Mouse (Mus musculus) urinary bladder, postnatal 14 days (tissue): ENCODE measurements around the gene Gng3.
A peak's percentile ranks its signal among the peaks of the same experiment; 100 is the strongest.
"Not testable (repeated sequence)": the region's sequence is repeated elsewhere in the genome, so short reads cannot be mapped to it uniquely, and the experiment has no call there.

Experiments
- DNase-seq: peaks from one replicate; pipeline ENCODE4 v3.0.0; 2021; ENCODE audit warnings: low spot score

Gng3 gene

GRCm38 (mm10) chr19:8839103-8839907 is at the start of gene Gng3:
Gng3 (minus strand) TSS chr19:8839194.
- no peak for DNase-seq

DNA sequence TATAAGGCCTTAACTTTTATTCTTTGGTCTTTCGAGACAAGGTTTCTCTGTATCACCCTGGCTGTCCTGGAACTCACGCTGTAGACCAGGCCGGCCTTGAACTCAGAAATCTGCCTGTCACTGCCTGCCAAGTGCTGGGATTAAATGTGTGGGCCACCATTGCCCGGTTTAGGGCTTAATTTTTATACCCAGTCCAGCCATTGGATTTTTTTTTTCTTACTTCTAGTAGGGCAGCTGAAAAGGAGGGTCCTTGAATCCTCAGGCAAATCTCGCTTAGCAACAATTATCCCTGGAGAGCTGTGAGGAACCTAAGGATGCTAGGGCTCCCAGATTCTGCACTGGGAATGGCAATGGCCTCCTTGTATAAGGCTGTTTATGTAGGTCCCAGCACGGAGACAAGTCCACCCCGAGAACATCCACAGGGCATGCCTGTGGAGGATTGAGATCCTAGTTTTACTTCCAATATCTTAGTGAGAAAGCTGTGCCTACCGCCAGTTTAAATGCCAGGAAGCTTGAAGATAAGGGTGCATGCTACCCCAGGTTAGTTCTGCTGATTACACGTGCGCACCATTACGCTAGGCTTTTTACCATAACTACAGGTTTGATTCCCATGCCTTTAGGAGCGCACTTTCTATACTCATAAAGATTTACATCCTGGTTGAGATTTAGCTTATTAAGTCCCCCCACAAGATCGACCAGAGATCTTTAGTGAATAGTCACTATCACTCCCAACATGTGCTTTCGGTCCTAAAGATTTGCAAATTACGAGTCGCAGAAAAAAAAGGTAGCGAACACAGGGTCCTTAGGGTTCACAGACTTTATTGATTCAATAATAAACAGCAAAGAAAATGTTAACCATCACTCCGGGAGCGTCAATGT is 48.8 kb upstream of the Gng3 start:
- no peak for DNase-seq

DNA sequence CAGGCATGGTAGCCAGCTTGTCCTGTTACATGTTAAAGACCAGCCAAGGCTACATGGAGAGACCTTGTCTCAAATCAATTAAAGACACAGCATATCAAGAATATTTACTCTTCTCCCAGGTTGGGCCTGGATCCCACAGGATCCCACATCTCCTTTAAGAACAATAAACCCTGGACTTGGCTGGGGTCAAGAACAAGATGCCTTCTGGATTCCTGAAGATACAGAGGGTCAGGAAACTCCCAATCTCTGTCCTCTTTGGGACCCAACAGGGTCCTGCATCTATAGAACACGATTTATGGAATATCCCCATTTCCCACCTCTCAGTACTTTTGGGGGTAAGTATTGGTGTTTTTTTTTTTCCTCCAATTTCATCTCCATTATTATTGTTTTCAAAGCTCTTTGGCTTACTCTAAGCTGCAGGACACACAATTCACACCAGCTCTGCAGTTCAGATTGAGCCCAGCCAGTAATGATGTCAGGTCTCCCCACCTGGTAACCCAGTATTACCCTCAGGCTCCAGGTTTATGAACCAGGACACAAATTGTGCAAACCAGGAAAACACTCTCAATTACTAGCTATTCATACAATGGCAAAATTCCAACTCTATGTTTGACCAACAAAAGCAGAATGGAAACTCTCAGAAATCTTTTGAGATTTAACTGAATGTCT is 48.1 kb upstream of the Gng3 start:
- no peak for DNase-seq

DNA sequence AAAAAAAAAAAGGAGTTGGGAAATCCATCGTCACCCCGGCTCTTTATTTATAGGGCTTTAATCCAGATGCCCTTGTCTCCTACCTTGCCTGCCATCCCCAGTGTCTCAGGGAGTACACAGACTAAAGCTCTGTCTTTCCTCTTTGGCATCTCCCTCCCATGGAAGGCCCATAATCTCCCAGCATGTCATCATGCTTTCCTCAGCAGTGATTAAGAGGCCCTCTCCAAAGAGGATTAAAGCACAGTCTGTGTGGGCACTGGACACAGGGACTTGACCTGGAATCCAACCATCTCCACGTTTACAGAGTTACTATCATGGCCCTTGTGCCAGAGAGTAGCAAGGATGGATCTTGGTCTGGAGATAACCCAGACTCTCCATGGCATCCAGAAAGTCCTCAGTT is 44.6 kb upstream of the Gng3 start, which contains the start of the genes Lbhd1 and Gm49403:
Gene Lbhd1 (plus strand): TSS at position 117 of the 400 bp plus-strand sequence.
Gene Gm49403 (plus strand): TSS at position 315 of the 400 bp plus-strand sequence.
- DNase-seq, result no peak

DNA sequence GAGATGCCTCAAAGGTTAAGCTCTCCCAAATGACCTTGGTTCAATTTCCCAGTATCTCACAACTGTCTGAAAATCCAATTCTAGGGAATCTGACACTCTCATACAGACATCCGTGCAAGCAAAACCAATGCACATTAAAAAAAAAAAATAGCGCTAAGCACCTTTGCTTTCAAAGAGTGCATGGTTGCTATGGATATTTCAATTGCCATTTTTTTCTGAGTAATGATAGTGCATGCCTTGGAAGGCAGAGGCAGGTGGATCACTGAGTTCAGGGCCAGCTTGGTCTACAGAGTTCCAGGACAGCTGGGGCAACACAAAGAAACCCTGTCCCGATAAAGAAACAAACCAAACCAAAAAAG is 42.0 kb upstream of the Gng3 start:
- no peak for DNase-seq

GRCm38 (mm10) chr19:8880311-8881033 is 41.5 kb upstream of the Gng3 start, which contains the start of gene Uqcc3:
Uqcc3 (minus strand) TSS chr19:8880923.
- peak; percentile 90 for DNase-seq

DNA sequence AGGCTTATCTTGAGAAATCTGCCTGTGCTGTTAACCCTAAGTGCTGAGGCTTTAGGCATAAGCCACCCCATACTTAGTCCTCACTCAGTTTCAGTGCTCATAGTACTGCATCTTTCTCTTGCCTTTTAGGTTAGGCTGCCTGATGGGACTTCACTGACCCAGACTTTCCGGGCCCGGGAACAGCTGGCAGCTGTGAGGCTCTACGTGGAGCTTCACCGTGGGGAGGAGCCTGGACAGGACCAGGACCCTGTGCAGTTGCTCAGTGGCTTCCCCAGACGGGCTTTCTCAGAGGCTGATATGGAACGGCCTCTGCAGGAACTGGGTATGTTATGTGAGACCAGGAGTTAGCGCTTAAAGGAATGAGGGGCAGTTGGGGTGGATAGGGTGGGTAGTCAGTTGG is 36.0 kb upstream of the Gng3 start:
- DNase-seq, result no peak

GRCm38 (mm10) chr19:8872266-8872840 is 33.4 kb upstream of the Gng3 start:
- no peak for DNase-seq

- peak; percentile 97 for DNase-seq
Measured at GRCm38 (mm10) chr19:8871267-8872186, 32.5 kb upstream of the Gng3 start, which contains the start of gene Ubxn1. Ubxn1 (plus strand) TSS chr19:8871496.

DNA sequence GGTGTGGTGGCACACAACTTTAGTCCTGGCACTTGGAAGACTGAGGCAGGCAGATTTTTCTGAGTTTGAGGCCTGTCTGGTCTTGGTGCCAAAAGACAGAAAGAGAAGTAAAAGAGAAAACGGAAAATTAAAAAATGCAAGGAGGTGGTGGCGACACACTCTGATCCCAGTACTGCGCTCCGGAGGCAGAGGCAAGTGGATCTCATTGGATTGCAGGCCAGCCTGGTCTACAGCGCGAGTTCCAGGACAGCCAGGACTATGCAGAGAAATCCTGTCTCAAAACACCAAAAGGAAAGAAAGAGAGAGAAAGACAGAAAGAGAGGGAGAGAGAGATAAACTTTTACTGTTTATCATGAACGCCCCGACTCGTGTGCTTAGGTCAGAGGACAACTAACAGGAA is 31.8 kb upstream of the Gng3 start:
- DNase-seq, result no peak

GRCm38 (mm10) chr19:8870381-8870780 is 31.4 kb upstream of the Gng3 start:
- not testable (repeated sequence) for DNase-seq

- no peak for DNase-seq
Measured at GRCm38 (mm10) chr19:8864265-8864664, 25.3 kb upstream of the Gng3 start.

- no peak for DNase-seq
Measured at GRCm38 (mm10) chr19:8859018-8859417, 20.0 kb upstream of the Gng3 start.

DNA sequence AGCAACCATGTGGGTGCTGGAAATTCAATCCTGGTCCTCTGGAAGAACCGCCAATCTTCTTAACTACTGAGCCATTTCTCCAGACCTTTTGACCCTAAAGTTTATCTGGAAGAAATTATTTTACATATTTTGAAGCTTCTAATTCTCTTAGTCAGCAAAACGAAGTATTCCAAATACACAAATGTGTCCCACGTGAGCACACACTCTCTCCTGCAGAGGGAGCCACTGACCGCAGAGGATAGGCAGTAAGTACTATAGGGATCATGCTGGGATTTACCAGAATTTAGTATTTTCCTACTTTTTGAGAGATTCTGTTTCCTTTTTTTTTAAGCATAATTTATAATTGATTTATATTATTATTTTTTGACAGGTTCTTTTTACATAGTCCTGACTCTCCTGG is 18.7 kb upstream of the Gng3 start:
- peak; percentile 67 for DNase-seq

DNA sequence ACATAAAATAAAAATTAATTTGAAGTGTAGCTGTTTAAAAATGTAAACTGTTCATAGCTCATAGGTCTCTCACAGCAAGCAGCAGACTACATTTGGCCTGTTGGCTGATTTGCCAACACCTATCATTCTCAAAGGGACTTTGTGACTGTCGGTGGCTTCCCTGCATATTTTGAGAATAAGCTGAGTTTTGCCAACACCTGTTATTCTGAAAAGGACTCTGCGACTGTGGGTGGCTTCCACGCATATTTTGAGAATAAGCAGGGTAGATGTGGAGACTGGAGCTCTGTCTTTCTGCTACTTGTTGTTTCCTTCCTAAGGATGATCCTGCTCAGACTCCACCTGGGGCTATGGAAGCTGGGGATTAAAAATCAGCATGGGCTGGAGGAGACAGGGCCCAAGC is 14.1 kb upstream of the Gng3 start:
- no peak for DNase-seq

GRCm38 (mm10) chr19:8852236-8852928 is 13.4 kb upstream of the Gng3 start:
- DNase-seq, result no peak

DNA sequence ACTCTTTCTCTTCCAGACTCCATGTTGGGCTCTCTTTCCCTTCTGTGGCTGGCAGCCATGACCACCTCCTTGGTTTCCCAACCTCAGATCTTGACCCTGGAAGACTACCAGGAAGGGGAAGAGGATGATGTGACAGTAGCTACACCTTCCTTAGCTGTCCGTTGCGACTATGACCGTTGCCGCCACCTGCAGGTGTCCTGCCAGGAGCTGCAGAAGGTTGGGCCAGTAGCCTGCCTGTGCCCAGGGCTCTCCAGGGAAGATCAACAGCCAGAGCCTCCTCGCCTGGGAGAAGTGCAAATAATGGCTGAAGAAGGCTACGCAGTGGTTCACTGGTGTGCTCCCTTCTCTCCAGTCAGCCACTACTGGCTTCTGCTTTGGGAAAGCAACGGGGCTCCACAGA is 12.6 kb upstream of the Gng3 start:
- DNase-seq, result no peak

GRCm38 (mm10) chr19:8850402-8850901 is 11.5 kb upstream of the Gng3 start, which contains the start of gene Lrrn4cl:
Lrrn4cl (plus strand) TSS chr19:8850768.
- peak; percentile 53 for DNase-seq

DNA sequence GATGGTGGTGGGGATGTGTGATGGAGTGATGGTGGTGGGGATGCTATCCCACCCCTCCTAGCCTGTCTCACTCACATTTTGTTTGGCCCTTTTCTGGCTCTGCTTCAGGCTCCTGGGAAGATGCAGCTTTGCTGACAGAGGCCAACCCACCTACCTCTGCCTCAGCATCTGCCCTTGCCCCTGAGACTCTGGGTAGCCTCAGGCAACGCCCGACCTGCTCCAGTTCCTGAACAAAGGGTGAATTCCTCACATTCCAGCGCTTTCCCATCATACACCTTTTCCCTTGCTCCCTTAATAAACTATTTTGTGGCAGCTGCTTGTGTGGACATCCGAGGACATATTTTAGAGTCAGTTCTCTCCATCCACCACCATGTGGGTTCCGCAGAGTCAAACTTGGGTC is 9.4 kb upstream of the Gng3 start:
- DNase-seq, result no peak
